Mouse (Mus musculus) midbrain, embryonic 16.5 days (tissue): Measurements from ENCODE around the gene Atp6v0e2. TPM values are rescaled to one million over a fixed set of nuclear protein-coding genes. Genes with fewer than 3 reads are reported as not detected.

ENCODE experiments used
- ATAC-seq: fragments of 200-750 bp; cut with Nextera tagmentation; 2 replicates; pipeline ENCODE4 v1.8.0; 2017; ENCODE audit warnings: moderate TSS enrichment
- H3K27ac ChIP-seq: fragments of 300-500 bp; sonication (generic); 2 replicates; pipeline ENCODE4 v1.5.1; 2014; ENCODE audit warnings: mild to moderate bottlenecking, low read length, mixed read lengths
- H3K27me3 ChIP-seq: fragments of 300-500 bp; sonication (generic); 2 replicates; pipeline ENCODE4 v1.6.1; 2014; ENCODE audit warnings: low read depth, low read length, mixed read lengths; ENCODE audit not compliant: control insufficient read depth, insufficient read depth
- H3K36me3 ChIP-seq: fragments of 300-500 bp; sonication (generic); 2 replicates; pipeline ENCODE4 v1.6.1; 2014; ENCODE audit warnings: mild to moderate bottlenecking, low read length, moderate library complexity, mixed read lengths; ENCODE audit not compliant: control insufficient read depth, insufficient read depth
- H3K4me1 ChIP-seq: fragments of 300-500 bp; sonication (generic); 2 replicates; pipeline ENCODE4 v1.6.1; 2014; ENCODE audit warnings: mild to moderate bottlenecking, low read length, mixed read lengths; ENCODE audit not compliant: control insufficient read depth, insufficient read depth
- H3K4me2 ChIP-seq: fragments of 300-500 bp; sonication (generic); 2 replicates; pipeline ENCODE4 v1.6.1; 2014; ENCODE audit warnings: mild to moderate bottlenecking, low read length, mixed read lengths
- H3K4me3 ChIP-seq: fragments of 300-500 bp; sonication (generic); 2 replicates; pipeline ENCODE4 v1.5.1; 2014; ENCODE audit warnings: low read depth, mild to moderate bottlenecking, low read length, moderate library complexity, mixed read lengths
- H3K9ac ChIP-seq: fragments of 300-500 bp; sonication (generic); 2 replicates; pipeline ENCODE4 v1.6.1; 2014; ENCODE audit warnings: low read depth, low read length, mixed read lengths
- H3K9me3 ChIP-seq: fragments of 300-500 bp; sonication (generic); replicated peaks from 2 replicates; pipeline ENCODE4 v1.6.1; 2014; ENCODE audit warnings: mild to moderate bottlenecking, low read length, mixed read lengths; ENCODE audit not compliant: control insufficient read depth, poor library complexity, severe bottlenecking
- WGBS: fragments of 180-500 bp; shearing (Covaris S2); extraction: QIAGEN DNeasy Blood & Tissue Kit; methylation state at CpG from one replicate; pipeline ENCODE4 v1.1.7; 2014; 5-methylcytosine and 5-hydroxymethylcytosine counted together
- polyA plus RNA-seq: library from polyadenylated mRNA; unstranded; fragments of >200 nt; fragmentation: Nextera tagmentation; extraction: Ambion mirVana; gene quantifications from 2 replicates; pipeline ENCODE4 v1.2.1, GENCODE M21; 2015

Gene Atp6v0e2
- polyA plus RNA-seq, 1 experiment from 2014 or later, result 362 TPM

GRCm38 (mm10) chr6:48534913-48535312 lies 2.5 kb upstream of the Atp6v0e2 start:
- H3K27ac ChIP-seq, result no peak overlapping the region
- 82% methylated on average over 8 of the region's 8 CpGs for WGBS
- no peaks in the 10 kb centered on the region for H3K9me3 ChIP-seq
- H3K27me3 ChIP-seq, result no peaks in the 10 kb centered on the region
- H3K4me2 ChIP-seq, result no peak overlapping the region
- no peak for ATAC-seq
- H3K4me1 ChIP-seq, result peaks cover 24% of the 10 kb centered on the region
- H3K9ac ChIP-seq, result no peak overlapping the region
- no peak overlapping the region for H3K4me3 ChIP-seq
- peaks cover 2% of the 10 kb centered on the region; the same call in 1 of the 2 replicates for H3K36me3 ChIP-seq

- Histone ChIP-seq H3K36me3 (peaks cover 9% of the 10 kb centered on the region), H3K4me1 (peaks cover 25% of the 10 kb centered on the region), H3K27ac (no peak overlapping the region), H3K9me3 (no peaks in the 10 kb centered on the region), H3K4me3 (no peak overlapping the region), H3K27me3 (no peaks in the 10 kb centered on the region), H3K4me2 (no peak overlapping the region), H3K9ac (no peak overlapping the region)
- 68% methylated on average over 4 of the region's 4 CpGs for WGBS
- no peak for ATAC-seq
Measured at GRCm38 (mm10) chr6:48536091-48536490, 1.3 kb upstream of the Atp6v0e2 start.

GRCm38 (mm10) chr6:48538841-48539737 lies 1.7 kb downstream of the Atp6v0e2 start:
- H3K27ac ChIP-seq, result no peak overlapping the region
- ATAC-seq, result no peak
- no peaks in the 10 kb centered on the region for H3K9me3 ChIP-seq
- no peaks in the 10 kb centered on the region for H3K27me3 ChIP-seq
- H3K4me2 ChIP-seq, result peak overlapping the region; percentile 91
- peaks cover 17% of the 10 kb centered on the region for H3K36me3 ChIP-seq
- peak overlapping the region; percentile 88 for H3K9ac ChIP-seq
- peaks cover 25% of the 10 kb centered on the region for H3K4me1 ChIP-seq
- WGBS, result 68% methylated on average over 5 of the region's 5 CpGs
- H3K4me3 ChIP-seq, result peak overlapping the region; percentile 85

DNA sequence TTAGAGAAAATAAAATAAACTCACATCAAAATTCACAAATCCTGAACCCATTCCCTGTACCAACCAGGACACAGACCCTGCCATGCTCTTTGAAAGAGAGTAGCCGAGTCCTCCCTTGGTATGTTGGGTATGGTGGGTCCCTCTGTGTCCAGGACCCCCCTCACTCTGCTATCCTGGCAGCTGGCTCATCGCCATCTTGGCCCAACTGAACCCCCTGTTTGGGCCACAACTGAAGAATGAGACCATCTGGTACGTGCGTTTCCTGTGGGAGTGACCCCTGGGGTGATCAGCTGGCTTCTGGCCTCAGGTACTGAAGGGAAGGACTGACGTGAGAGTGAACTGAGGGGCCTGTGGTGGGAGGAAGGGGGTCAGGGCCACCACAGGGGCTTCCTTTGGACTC lies 2.4 kb downstream of the Atp6v0e2 start:
- H3K36me3 ChIP-seq, result peaks cover 17% of the 10 kb centered on the region
- H3K9me3 ChIP-seq, result no peaks in the 10 kb centered on the region
- ATAC-seq, result no peak
- no peaks in the 10 kb centered on the region for H3K27me3 ChIP-seq
- no peak overlapping the region for H3K27ac ChIP-seq
- 78% methylated on average over 5 of the region's 5 CpGs for WGBS
- H3K9ac ChIP-seq, result no peak overlapping the region
- H3K4me3 ChIP-seq, result no peak overlapping the region
- no peak overlapping the region for H3K4me2 ChIP-seq
- H3K4me1 ChIP-seq, result peaks cover 25% of the 10 kb centered on the region

GRCm38 (mm10) chr6:48540721-48541120 lies 3.3 kb downstream of the Atp6v0e2 start:
- peaks cover 25% of the 10 kb centered on the region for H3K4me1 ChIP-seq
- peaks cover 17% of the 10 kb centered on the region for H3K36me3 ChIP-seq
- H3K27me3 ChIP-seq, result no peaks in the 10 kb centered on the region
- no peak overlapping the region for H3K27ac ChIP-seq
- ATAC-seq, result no peak
- WGBS, result 85% methylated on average over 3 of the region's 3 CpGs
- H3K4me3 ChIP-seq, result no peak overlapping the region
- no peak overlapping the region for H3K4me2 ChIP-seq
- H3K9me3 ChIP-seq, result no peaks in the 10 kb centered on the region
- no peak overlapping the region for H3K9ac ChIP-seq

DNA sequence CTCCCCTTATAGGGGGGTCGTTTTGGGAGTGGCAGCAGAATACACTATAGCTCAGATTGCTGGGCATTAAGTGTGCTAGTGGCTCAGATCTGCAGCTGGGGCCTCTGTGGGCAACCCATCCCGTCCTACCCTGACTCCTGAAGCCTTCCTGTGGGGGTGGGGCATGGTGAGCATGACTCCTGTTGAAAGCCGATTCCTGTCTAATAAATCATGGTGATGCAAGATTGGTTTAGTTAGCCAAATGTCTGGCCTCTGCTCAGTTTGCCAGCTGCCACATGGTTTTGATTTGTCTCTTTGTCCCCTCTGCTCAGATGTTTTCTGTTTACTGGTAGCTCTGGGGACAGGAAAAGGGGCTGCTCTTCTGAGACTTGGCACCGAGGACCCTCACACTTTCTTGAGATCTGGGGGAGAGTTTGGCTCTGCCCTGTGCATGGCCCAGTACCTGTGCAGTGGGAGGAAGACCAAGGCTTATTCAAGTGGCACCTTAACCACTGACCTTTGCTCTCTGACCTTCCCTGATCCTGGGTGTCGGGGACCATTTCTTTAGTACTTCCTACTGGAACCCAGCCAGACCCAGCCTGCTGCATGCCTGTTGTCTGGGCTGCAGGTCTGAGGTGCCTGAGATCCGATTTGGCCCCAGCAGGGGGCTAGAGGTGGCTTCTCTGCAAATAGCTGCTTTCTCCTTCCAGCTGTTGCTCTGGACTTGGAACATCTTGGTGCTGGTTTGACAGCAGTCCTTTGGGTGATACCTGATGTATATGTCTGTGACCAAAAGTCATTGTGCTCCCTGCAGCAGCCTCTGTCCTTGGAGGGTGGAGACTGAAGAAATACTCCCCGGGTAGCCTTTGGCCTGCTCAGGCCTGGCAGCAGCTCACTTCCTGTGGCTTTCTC lies 4.4 kb downstream of the Atp6v0e2 start:
- peaks cover 20% of the 10 kb centered on the region for H3K4me1 ChIP-seq
- peaks cover 17% of the 10 kb centered on the region for H3K36me3 ChIP-seq
- H3K9me3 ChIP-seq, result no peaks in the 10 kb centered on the region
- H3K27ac ChIP-seq, result no peak overlapping the region
- H3K9ac ChIP-seq, result no peak overlapping the region
- ATAC-seq, result no peak
- 75% methylated on average over 7 of the region's 7 CpGs for WGBS
- H3K4me2 ChIP-seq, result no peak overlapping the region
- H3K4me3 ChIP-seq, result no peak overlapping the region
- no peaks in the 10 kb centered on the region for H3K27me3 ChIP-seq

- H3K27ac ChIP-seq, result no peak overlapping the region
- H3K4me1 ChIP-seq, result peaks cover 17% of the 10 kb centered on the region
- WGBS, result 100% methylated on average over 3 of the region's 3 CpGs
- H3K9ac ChIP-seq, result no peak overlapping the region
- H3K36me3 ChIP-seq, result peaks cover 17% of the 10 kb centered on the region
- no peak for ATAC-seq
- H3K4me3 ChIP-seq, result no peak overlapping the region
- no peak overlapping the region for H3K4me2 ChIP-seq
- no peaks in the 10 kb centered on the region for H3K27me3 ChIP-seq
- no peaks in the 10 kb centered on the region for H3K9me3 ChIP-seq
Measured at GRCm38 (mm10) chr6:48542631-48543030, 5.2 kb downstream of the Atp6v0e2 start.

- 86% methylated on average over 5 of the region's 5 CpGs for WGBS
- Histone ChIP-seq H3K36me3 (peaks cover 16% of the 10 kb centered on the region), H3K27ac (no peak overlapping the region), H3K4me2 (no peak overlapping the region), H3K9me3 (no peaks in the 10 kb centered on the region), H3K27me3 (no peaks in the 10 kb centered on the region), H3K4me1 (no peaks in the 10 kb centered on the region), H3K9ac (no peak overlapping the region), H3K4me3 (no peak overlapping the region)
- ATAC-seq, result no peak
Measured at GRCm38 (mm10) chr6:48545251-48545650, 7.8 kb downstream of the Atp6v0e2 start.

DNA sequence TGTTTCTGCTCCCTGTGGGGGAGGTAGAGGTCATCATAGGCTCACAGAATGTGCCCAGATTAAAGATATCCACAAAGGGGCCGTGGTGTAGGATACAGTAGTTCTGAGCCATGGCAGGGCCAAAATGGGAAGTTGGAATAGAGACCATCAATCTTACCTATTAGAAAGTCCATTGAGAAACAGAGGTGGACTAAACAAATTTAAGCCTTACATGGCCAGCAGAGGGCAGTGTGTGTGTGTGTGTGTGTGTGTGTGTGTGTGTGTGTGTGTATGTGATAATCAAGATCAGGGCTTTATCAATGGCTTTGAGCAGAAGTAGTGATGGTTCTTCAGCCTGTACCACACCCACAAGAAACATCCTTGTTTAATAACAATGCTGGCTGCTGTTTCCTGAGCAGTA lies 8.9 kb downstream of the Atp6v0e2 start:
- Histone ChIP-seq H3K9me3 (no peaks in the 10 kb centered on the region), H3K4me3 (no peak overlapping the region), H3K27me3 (no peaks in the 10 kb centered on the region), H3K27ac (no peak overlapping the region), H3K36me3 (peaks cover 6% of the 10 kb centered on the region), H3K4me2 (no peak overlapping the region), H3K9ac (no peak overlapping the region), H3K4me1 (no peaks in the 10 kb centered on the region)
- ATAC-seq, result no peak
- 46% methylated on average over 1 of the region's 1 CpGs for WGBS
